Mouse (Mus musculus) thymus, adult 2 months (tissue): ENCODE measurements around the gene Trir. TPM values are rescaled to one million over a fixed set of nuclear protein-coding genes. Genes with fewer than 3 reads are reported as not detected.

Source experiments
- DNase-seq: peaks from one replicate; pipeline ENCODE4 v3.0.0; 2021
- H3K27ac ChIP-seq: fragments of 200-500 bp; 2 replicates; pipeline ENCODE4 v1.5.1; 2012; ENCODE audit warnings: low read length, control low read depth; ENCODE audit not compliant: control insufficient read depth, insufficient read depth
- H3K27me3 ChIP-seq: fragments of 200-500 bp; 2 replicates; pipeline ENCODE4 v1.6.1; 2012; ENCODE audit warnings: mild to moderate bottlenecking, low read length, moderate library complexity, mixed read lengths; ENCODE audit not compliant: control insufficient read depth, insufficient read depth
- H3K36me3 ChIP-seq: fragments of 200-500 bp; 2 replicates; pipeline ENCODE4 v1.6.1; 2012; ENCODE audit warnings: mild to moderate bottlenecking, low read length, moderate library complexity; ENCODE audit not compliant: control insufficient read depth, insufficient read depth
- H3K4me1 ChIP-seq: fragments of 200-500 bp; replicated peaks from 2 replicates; pipeline ENCODE4 v1.6.1; 2012; ENCODE audit warnings: low read length; ENCODE audit not compliant: control insufficient read depth, insufficient read depth
- H3K4me3 ChIP-seq: fragments of 200-500 bp; 2 replicates; pipeline ENCODE4 v1.5.1; 2012; ENCODE audit warnings: mild to moderate bottlenecking, low read length, control low read depth, moderate library complexity; ENCODE audit not compliant: control insufficient read depth, insufficient read depth
- CTCF ChIP-seq: fragments of 200-500 bp; IDR thresholded peaks from 2 replicates; pipeline ENCODE4 v1.5.1; 2012; ENCODE audit warnings: mild to moderate bottlenecking, control low read depth, low read length, moderate library complexity, borderline replicate concordance; ENCODE audit not compliant: control insufficient read depth, poor library complexity, insufficient read depth; ENCODE audit errors: extremely low read depth
- POLR2A ChIP-seq: fragments of 200-500 bp; IDR thresholded peaks from 2 replicates; pipeline ENCODE4 v1.6.1; 2012; ENCODE audit warnings: mild to moderate bottlenecking, low read length, control low read depth, moderate library complexity; ENCODE audit not compliant: control insufficient read depth, poor library complexity, insufficient read depth; ENCODE audit errors: extremely low read depth
- WGBS: fragments of 180-500 bp; shearing (Covaris S2); methylation state at CpG from one replicate; pipeline ENCODE4 v1.1.7; 2018; 5-methylcytosine and 5-hydroxymethylcytosine counted together
- polyA plus RNA-seq: library from polyadenylated mRNA; depleted of rRNA; stranded (reverse); fragments of >200 nt; gene quantifications from 2 replicates; pipeline ENCODE4 v1.2.3, GENCODE M21; 2012

The Trir gene
- polyA plus RNA-seq, 1 experiment, result 173 TPM

DNA sequence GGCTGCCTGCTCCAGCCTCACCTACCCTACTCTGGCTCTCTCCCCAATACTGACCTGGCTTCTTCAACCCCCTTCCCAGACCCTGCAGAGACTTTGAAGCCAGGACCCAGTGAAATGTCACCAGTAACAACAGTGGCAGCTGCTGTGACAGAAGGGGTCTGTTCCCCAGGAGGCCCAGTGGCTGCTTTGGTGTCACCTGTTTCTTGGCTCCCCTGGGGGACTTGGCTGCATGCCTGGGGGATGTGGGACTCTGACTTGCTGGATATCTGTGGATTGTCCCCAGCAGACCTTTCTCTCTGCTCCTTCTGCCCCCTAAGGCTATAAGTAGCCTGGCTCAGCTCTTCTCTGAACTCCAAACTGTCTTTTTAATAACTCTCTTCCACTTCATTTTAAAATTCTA lies 41.4 kb downstream of the Trir start, which contains the start of gene Gm5741:
Gene Gm5741 (minus strand): TSS at position 1 of the 400 bp plus-strand sequence.
- Histone ChIP-seq H3K36me3 (no peaks in the 10 kb centered on the region), H3K4me3 (no peak within 1 kb of the TSS), H3K27ac (no peak within 1 kb of the TSS), H3K4me1 (peaks cover 10% of the 10 kb centered on the region), H3K27me3 (no peaks in the 10 kb centered on the region)
- no peak for DNase-seq
- TF ChIP-seq CTCF, result no peak
- no peak for TF ChIP-seq POLR2A

DNA sequence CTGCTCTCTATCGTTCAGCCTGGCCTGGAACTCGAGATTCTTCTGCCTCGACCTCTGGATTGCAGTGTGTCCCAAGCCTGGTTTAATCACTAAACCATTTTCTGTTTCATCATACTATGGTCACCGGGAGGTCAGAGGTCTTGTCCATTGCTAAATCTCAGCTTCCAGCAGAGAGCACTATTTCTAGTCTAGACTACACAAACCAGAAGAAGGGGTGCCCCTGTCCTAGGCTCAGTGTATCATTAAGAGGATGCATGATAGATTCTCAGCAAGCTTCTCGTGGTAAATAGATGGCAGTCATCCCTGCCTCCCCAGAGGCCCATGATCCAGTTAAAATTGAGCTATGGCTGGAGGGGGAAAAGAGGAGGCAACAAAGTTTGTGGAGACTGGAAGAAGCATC lies 44.4 kb downstream of the Trir start:
- Histone ChIP-seq H3K36me3 (peaks cover 13% of the 10 kb centered on the region; the same call in 1 of the 2 replicates), H3K4me1 (peaks cover 10% of the 10 kb centered on the region), H3K4me3 (no peak overlapping the region; the same call in 1 of the 2 replicates), H3K27ac (no peak overlapping the region), H3K27me3 (no peaks in the 10 kb centered on the region)
- no peak for DNase-seq
- 90% methylated on average over 5 of the region's 5 CpGs for WGBS
- no peak for TF ChIP-seq CTCF
- no peak for TF ChIP-seq POLR2A

DNA sequence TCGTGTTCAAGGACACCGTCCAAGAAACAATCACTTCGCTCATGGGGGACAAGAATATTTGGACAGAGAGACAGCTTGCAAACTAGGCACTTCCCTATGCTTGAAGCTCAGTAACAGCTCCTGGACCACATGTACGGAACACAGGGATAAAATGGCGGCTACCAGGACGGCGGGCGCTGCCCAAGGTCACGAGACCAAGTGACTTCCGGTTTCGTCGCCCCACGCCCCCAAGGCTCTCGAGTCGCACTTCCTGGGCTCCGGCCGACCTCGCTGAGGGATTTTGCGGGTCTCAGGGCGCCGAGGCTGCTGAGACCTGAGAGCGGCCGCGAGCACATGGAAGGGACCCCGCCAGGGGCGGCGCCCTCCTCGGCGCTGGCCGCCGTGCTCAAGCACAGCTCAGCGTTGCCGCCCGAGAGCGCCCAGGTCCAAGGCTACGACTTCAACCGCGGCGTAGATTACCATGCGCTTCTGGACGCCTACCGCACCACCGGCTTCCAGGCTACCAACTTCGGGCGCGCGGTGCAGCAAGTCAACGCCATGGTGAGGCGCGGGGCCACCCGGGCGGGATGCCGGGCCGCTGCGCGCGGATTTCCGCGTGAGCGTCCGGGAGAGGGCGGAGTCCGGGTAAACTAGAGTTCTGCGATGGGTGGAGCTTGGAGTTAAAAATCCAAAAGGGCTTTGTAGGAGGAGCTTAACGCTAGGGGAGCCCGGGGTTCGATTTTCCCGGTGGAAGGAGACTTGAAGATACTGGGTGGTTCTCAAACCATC lies 45.1 kb downstream of the Trir start, which contains the start of gene Dhps:
Gene Dhps (plus strand): TSS at position 244 of the 768 bp plus-strand sequence.
- Histone ChIP-seq H3K4me1 (peaks cover 10% of the 10 kb centered on the region), H3K36me3 (peaks cover 13% of the 10 kb centered on the region; the same call in 1 of the 2 replicates), H3K4me3 (peak within 1 kb of the TSS; percentile 86), H3K27me3 (no peaks in the 10 kb centered on the region), H3K27ac (peak within 1 kb of the TSS; percentile 80)
- peak; percentile 86 for DNase-seq
- WGBS, result under 1% methylated on average over 68 of the region's 68 CpGs
- TF ChIP-seq POLR2A (peak; percentile 94), CTCF (0 out of 2 replicates have a peak, but pooled peaks have one; percentile 34)

DNA sequence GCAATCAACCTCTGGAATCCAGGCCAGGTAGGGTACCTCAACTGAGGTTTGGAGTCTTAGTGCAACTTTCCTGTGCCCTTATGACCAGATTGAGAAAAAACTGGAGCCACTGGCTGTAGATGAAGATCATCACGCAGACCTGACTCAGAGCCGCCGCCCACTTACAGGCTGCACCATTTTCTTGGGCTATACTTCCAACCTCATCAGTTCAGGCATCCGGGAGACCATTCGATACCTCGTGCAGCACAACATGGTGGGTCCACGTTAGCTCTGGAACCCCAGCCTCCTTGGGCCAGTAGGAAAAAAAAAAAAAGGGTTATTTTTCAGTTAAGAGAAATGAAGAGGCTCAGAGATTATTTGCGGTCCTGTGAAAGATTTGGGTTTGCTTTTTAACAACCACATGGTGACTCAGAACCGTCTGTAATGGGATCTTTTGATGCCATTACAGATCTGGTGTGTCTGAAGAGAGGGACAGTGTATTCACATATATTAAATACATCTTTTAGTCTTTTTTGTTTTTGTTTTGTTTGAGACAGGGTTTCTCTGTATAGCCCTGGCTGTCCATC lies 45.8 kb downstream of the Trir start:
- H3K4me3 ChIP-seq, result peak overlapping the region; percentile 86
- no peak for DNase-seq
- H3K27ac ChIP-seq, result peak overlapping the region; percentile 17; the same call in 1 of the 2 replicates
- peaks cover 10% of the 10 kb centered on the region for H3K4me1 ChIP-seq
- WGBS, result 50% methylated on average over 9 of the region's 9 CpGs
- no peak for TF ChIP-seq CTCF
- TF ChIP-seq POLR2A, result no peak
- no peaks in the 10 kb centered on the region for H3K27me3 ChIP-seq
- peaks cover 13% of the 10 kb centered on the region; the same call in 1 of the 2 replicates for H3K36me3 ChIP-seq

DNA sequence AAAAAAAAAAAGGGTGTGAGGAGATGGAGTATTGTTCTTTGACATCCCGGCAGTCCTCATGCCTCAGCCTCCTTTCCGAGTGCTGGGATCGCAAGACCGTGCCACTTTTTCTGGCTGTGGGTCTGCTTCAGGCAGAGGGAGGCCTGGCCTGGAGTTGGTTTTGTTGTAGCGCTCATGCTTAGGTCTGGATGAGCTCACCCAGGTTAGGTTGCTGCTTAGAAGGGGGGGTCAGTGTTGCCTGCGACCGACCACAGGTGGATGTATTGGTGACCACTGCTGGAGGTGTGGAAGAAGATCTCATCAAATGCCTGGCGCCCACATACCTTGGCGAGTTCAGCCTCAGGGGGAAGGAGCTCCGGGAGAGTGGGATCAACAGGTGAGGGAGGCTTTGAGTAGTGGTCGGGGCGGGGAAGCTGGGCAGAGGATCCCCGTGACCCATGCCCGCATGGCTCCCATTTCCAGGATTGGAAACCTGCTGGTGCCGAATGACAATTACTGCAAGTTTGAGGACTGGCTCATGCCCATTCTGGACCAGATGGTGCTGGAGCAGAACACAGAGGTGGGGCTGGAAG lies 46.5 kb downstream of the Trir start:
- Histone ChIP-seq H3K36me3 (peaks cover 13% of the 10 kb centered on the region; the same call in 1 of the 2 replicates), H3K4me1 (peaks cover 10% of the 10 kb centered on the region), H3K4me3 (no peak overlapping the region), H3K27me3 (no peaks in the 10 kb centered on the region), H3K27ac (no peak overlapping the region)
- no peak for DNase-seq
- WGBS, result 96% methylated on average over 15 of the region's 15 CpGs
- no peak for TF ChIP-seq CTCF
- TF ChIP-seq POLR2A, result no peak

DNA sequence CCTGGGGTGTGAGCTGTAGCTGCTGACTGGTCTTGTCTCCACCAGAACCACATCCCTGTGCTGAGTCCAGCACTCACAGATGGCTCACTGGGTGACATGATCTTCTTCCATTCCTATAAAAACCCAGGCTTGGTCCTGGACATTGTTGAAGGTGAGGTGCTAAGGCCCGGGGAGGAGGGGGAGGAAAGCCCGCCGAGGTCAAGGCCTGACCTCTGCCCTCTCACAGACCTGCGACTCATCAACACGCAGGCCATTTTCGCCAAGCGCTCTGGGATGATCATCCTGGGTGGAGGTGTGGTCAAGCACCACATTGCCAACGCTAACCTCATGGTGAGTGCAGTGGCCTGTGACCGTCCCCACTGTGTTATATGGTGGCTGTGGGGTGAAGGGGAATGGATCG lies 47.5 kb downstream of the Trir start:
- H3K27me3 ChIP-seq, result no peaks in the 10 kb centered on the region
- no peak overlapping the region for H3K27ac ChIP-seq
- DNase-seq, result no peak
- H3K4me1 ChIP-seq, result peaks cover 10% of the 10 kb centered on the region
- H3K4me3 ChIP-seq, result no peak overlapping the region
- WGBS, result 95% methylated on average over 10 of the region's 10 CpGs
- H3K36me3 ChIP-seq, result peaks cover 13% of the 10 kb centered on the region; the same call in 1 of the 2 replicates
- TF ChIP-seq POLR2A, result no peak
- no peak for TF ChIP-seq CTCF
